Mouse (Mus musculus) cerebellum, postnatal 14 days (tissue): ENCODE measurements around the gene A230050P20Rik.
A peak's percentile ranks its signal among the peaks of the same experiment; 100 is the strongest.

Source experiments
- DNase-seq, 2 experiments: peaks; one replicate each; pipeline ENCODE4 v3.0.0; 2021; ENCODE audit warnings: mixed read lengths in 2 of 2

A230050P20Rik gene

GRCm38 (mm10) chr9:20875021-20875790, 6.8 kb downstream of the A230050P20Rik start:
- DNase-seq: peak in 1 of 2 experiments; percentile 13

- DNase-seq: peak in 1 of 2 experiments; percentile 31
Measured at GRCm38 (mm10) chr9:20876318-20877117, 8.1 kb downstream of the A230050P20Rik start.

- no peak for DNase-seq
Measured at GRCm38 (mm10) chr9:20877118-20878040, 8.9 kb downstream of the A230050P20Rik start.

GRCm38 (mm10) chr9:20878041-20878709, 9.7 kb downstream of the A230050P20Rik start:
- DNase-seq: peak; percentile 99 to 100

- peak in 1 of 2 experiments; percentile 75 for DNase-seq
Measured at GRCm38 (mm10) chr9:20878710-20879065, 10.2 kb downstream of the A230050P20Rik start.

- peak in 1 of 2 experiments; percentile 19 for DNase-seq
Measured at GRCm38 (mm10) chr9:20879097-20879792, 10.8 kb downstream of the A230050P20Rik start, which contains the start of gene Angptl6. Gene Angptl6, minus strand, starts transcription at chr9:20879727.

GRCm38 (mm10) chr9:20886563-20886962, 18.1 kb downstream of the A230050P20Rik start:
- peak in 1 of 2 experiments; percentile 26 for DNase-seq

- no peak for DNase-seq
Measured at GRCm38 (mm10) chr9:20887191-20887590, 18.7 kb downstream of the A230050P20Rik start.

- peak; percentile 97 for DNase-seq
Measured at GRCm38 (mm10) chr9:20887704-20888385, 19.4 kb downstream of the A230050P20Rik start, which contains the start of gene Ppan. Gene Ppan, plus strand, starts transcription at chr9:20888175.

GRCm38 (mm10) chr9:20888386-20888765, 19.9 kb downstream of the A230050P20Rik start:
- DNase-seq: no peak

- DNase-seq: no peak
Measured at GRCm38 (mm10) chr9:20889185-20890141, 21.0 kb downstream of the A230050P20Rik start.

GRCm38 (mm10) chr9:20890411-20890810, 22.0 kb downstream of the A230050P20Rik start:
- DNase-seq: no peak

GRCm38 (mm10) chr9:20891339-20892103, 23.1 kb downstream of the A230050P20Rik start:
- peak in 1 of 2 experiments; percentile 22 for DNase-seq

- peak in 1 of 2 experiments; percentile 13 for DNase-seq
Measured at GRCm38 (mm10) chr9:20892104-20892653, 23.7 kb downstream of the A230050P20Rik start.

GRCm38 (mm10) chr9:20893069-20893468, 24.6 kb downstream of the A230050P20Rik start:
- DNase-seq: no peak

GRCm38 (mm10) chr9:20893590-20894343, 25.3 kb downstream of the A230050P20Rik start:
- no peak for DNase-seq

GRCm38 (mm10) chr9:20894629-20895028, 26.2 kb downstream of the A230050P20Rik start:
- no peak for DNase-seq
